ENCODE assay signal across 27 mouse cellular contexts in genomic region chr11:22039854-22040426, GRCm38 (mm10). TPM values are rescaled to one million over a fixed set of nuclear protein-coding genes. Genes with fewer than 3 reads are reported as not detected.
"Had no signal": no experiment of that assay in that cellular context is flagged by ENCODE, and none has a peak within 500 bp of the region (broad histone marks: within the 10 kb centered on the region; RNA-seq: fewer than 3 reads in every experiment).

No protein-coding gene starts in this region.

- DNase-seq: gastrocnemius, postnatal 14 days; gastrocnemius, postnatal 36 days; heart, adult 11 months; heart, adult 2 months; heart, postnatal 14 days; heart, postnatal 36 days; kidney, adult 11 months; kidney, adult 2 months; kidney, adult 9 months; kidney, postnatal 14 days; kidney, postnatal 36 days; liver had no signal

- H3K4me1 ChIP-seq: heart, embryonic 15.5 days; hindbrain, embryonic 15.5 days; kidney, embryonic 15.5 days; limb, embryonic 12.5 days had no signal

- H3K9me3 ChIP-seq: heart, embryonic 13.5 days; heart, embryonic 15.5 days; hindbrain, embryonic 13.5 days; hindbrain, embryonic 15.5 days; kidney, embryonic 15.5 days; limb, embryonic 10.5 days; limb, embryonic 12.5 days had no signal

- H3K27me3 ChIP-seq: heart, embryonic 13.5 days; heart, embryonic 15.5 days; hindbrain, embryonic 13.5 days; hindbrain, embryonic 15.5 days; kidney, embryonic 15.5 days; limb, embryonic 12.5 days had no signal

- H3K36me3 ChIP-seq: heart, embryonic 15.5 days; hindbrain, embryonic 13.5 days; hindbrain, embryonic 15.5 days; kidney, embryonic 15.5 days; limb, embryonic 10.5 days; limb, embryonic 12.5 days had no signal

- H3K4me3 ChIP-seq: heart, adult 2 months; heart, embryonic 13.5 days; heart, embryonic 15.5 days; hindbrain, embryonic 13.5 days; hindbrain, embryonic 15.5 days; kidney, embryonic 15.5 days; left cerebral cortex, adult 2 months; limb, embryonic 10.5 days; limb, embryonic 12.5 days had no signal

- H3K27ac ChIP-seq: heart, adult 2 months; heart, embryonic 13.5 days; heart, embryonic 15.5 days; hindbrain, embryonic 13.5 days; hindbrain, embryonic 15.5 days; hindbrain, postnatal 0 days; kidney, embryonic 15.5 days; kidney, postnatal 0 days; left cerebral cortex, adult 2 months; limb, embryonic 10.5 days; limb, embryonic 12.5 days had no signal

- H3K9ac ChIP-seq: heart, embryonic 13.5 days; heart, embryonic 15.5 days; hindbrain, embryonic 13.5 days; hindbrain, embryonic 15.5 days; kidney, embryonic 15.5 days; limb, embryonic 12.5 days had no signal

- ATAC-seq: hindbrain, postnatal 0 days; intestine, embryonic 16.5 days had no signal

- H3K4me2 ChIP-seq: heart, embryonic 11.5 days; heart, embryonic 13.5 days; heart, embryonic 15.5 days; hindbrain, embryonic 13.5 days; hindbrain, embryonic 15.5 days; kidney, embryonic 15.5 days; limb, embryonic 12.5 days had no signal

RNA-seq across cellular contexts. Expression of gene Otx1, which starts 37.2 kb away (rescaled TPM):
- polyA plus RNA-seq: gonadal fat pad, adult 2 months; intestine, embryonic 14.5 days; intestine, embryonic 16.5 days; kidney, adult 2 months; kidney, postnatal 0 days; large intestine, adult 2 months had no signal
